In genomic region chr6:55805291-55806137, GRCm38 (mm10) we compare ENCODE assay signal across 16 mouse cellular contexts. TPM values are rescaled to one million over a fixed set of nuclear protein-coding genes. Genes with fewer than 3 reads are reported as not detected.
DNase-seq lines count a peak whose midpoint lies in the region; ATAC-seq and TF ChIP-seq lines count a peak whose summit lies in the region.
"Had no signal": no experiment of that assay in that cellular context is flagged by ENCODE, and none has a peak within 500 bp of the region (broad histone marks: within the 10 kb centered on the region; RNA-seq: fewer than 3 reads in every experiment).

No protein-coding gene starts in this region.

- no peak overlapping the region for H3K4me2 ChIP-seq in hindbrain, embryonic 15.5 days
- H3K4me2 ChIP-seq: liver, embryonic 11.5 days; midbrain, embryonic 15.5 days had no signal

- H3K4me1 ChIP-seq in hindbrain, embryonic 15.5 days (replicated peaks) = peaks cover 6% of the 10 kb centered on the region; the same call in 1 of the 2 replicates
- H3K4me1 ChIP-seq: midbrain, embryonic 15.5 days had no signal

- H3K4me3 ChIP-seq in left cerebral cortex, adult 2 months = no peak overlapping the region
- H3K4me3 ChIP-seq in hindbrain, embryonic 15.5 days = no peak overlapping the region
- H3K4me3 ChIP-seq: midbrain, embryonic 15.5 days had no signal

- no peaks in the 10 kb centered on the region for H3K9me3 ChIP-seq in hindbrain, embryonic 15.5 days
- H3K9me3 ChIP-seq: midbrain, embryonic 15.5 days had no signal

- no peak for TF ChIP-seq CTCF in left cerebral cortex, adult 2 months (IDR thresholded peaks at IDR 0.05)

- intact Hi-C loops in left cerebral cortex, adult 2 months (cut with DNase I) = loop anchor here (2.0 to 10.0 kb wide), 5 partner anchors 85 to 411 kb away; partner anchors contain the start of gene Neurod6

- no peaks in the 10 kb centered on the region for H3K27me3 ChIP-seq in hindbrain, embryonic 15.5 days
- H3K27me3 ChIP-seq: midbrain, embryonic 15.5 days had no signal

- WGBS in hindbrain, embryonic 15.5 days = 29% methylated on average over 9 of the region's 9 CpGs

- H3K36me3 ChIP-seq in hindbrain, embryonic 15.5 days = no peaks in the 10 kb centered on the region
- H3K36me3 ChIP-seq: midbrain, embryonic 15.5 days had no signal

- peak; percentile 18 to 22 for DNase-seq in cerebellum, postnatal 10 days
- no peak for DNase-seq in cerebellum, postnatal 4 days (ENCODE audit: low spot score in 2 of 2)
- peak in 1 of 2 experiments; percentile 58 for DNase-seq in left cerebral cortex, adult 2 months (ENCODE audit: extremely low spot score in 1 of 2, low spot score in 2 of 2)
- DNase-seq in left cerebral cortex, adult 11 months (ENCODE audit: low spot score) = no peak
- DNase-seq in right cerebral cortex, postnatal 10 days (ENCODE audit: low spot score in 2 of 2) = peak; percentile 45 to 66
- no peak for DNase-seq in cerebellum, adult 9-10 months
- DNase-seq in kidney, postnatal 36 days = no peak
- DNase-seq: cerebellum, postnatal 14 days; gastrocnemius, postnatal 36 days; kidney, adult 9 months; lung, postnatal 36 days; thymus, adult 18-20 months had no signal

- peak; percentile 65; the same call in 1 of the 2 replicates for ATAC-seq in hindbrain, embryonic 15.5 days (ENCODE audit: low FRiP score, low read depth)
- ATAC-seq: midbrain, embryonic 15.5 days had no signal

- H3K9ac ChIP-seq in hindbrain, embryonic 15.5 days = no peak overlapping the region
- H3K9ac ChIP-seq: midbrain, embryonic 15.5 days had no signal

- H3K27ac ChIP-seq in left cerebral cortex, adult 2 months = peak overlapping the region; percentile 84
- H3K27ac ChIP-seq in hindbrain, embryonic 15.5 days (replicated peaks) = no peak overlapping the region
- H3K27ac ChIP-seq: midbrain, embryonic 15.5 days had no signal

RNA-seq across cellular contexts. Expression of gene Itprid1, which starts 31.2 kb away (rescaled TPM):
- 1 to 10 TPM; 1.3 to 1.5 TPM for total RNA-seq in left cerebral cortex, adult 2 months (2021)
- 0.22 TPM in 1 of 2 replicates, not detected in the other for polyA plus RNA-seq in hindbrain, embryonic 15.5 days (2015; fragmentation: Nextera tagmentation; extraction: Ambion mirVana)
- total RNA-seq: gastrocnemius, postnatal 36 days had no signal
- polyA plus RNA-seq: heart, postnatal 0 days; liver, embryonic 11.5 days; midbrain, embryonic 15.5 days had no signal

Comparison
In these comparisons a context has a peak if more than half of its experiments do, and no peak if none do; other contexts are left out.
1. DNase-seq: peak in cerebellum, postnatal 10 days (2 of 2) and right cerebral cortex, postnatal 10 days (2 of 2); none in cerebellum, postnatal 4 days (0 of 2), left cerebral cortex, adult 11 months (single experiment), cerebellum, adult 9-10 months (single experiment) and kidney, postnatal 36 days (0 of 2).